Comparison of ENCODE assay signal across 9 mouse cellular contexts in genomic region chr8:93843858-93844502, GRCm38 (mm10). TPM values are rescaled to one million over a fixed set of nuclear protein-coding genes. Genes with fewer than 3 reads are reported as not detected.
A peak's percentile ranks its signal among the peaks of the same experiment; 100 is the strongest.
DNase-seq lines count a peak whose midpoint lies in the region; ATAC-seq and TF ChIP-seq lines count a peak whose summit lies in the region.
"Had no signal": no experiment of that assay in that cellular context is flagged by ENCODE, and none has a peak within 500 bp of the region (broad histone marks: within the 10 kb centered on the region; RNA-seq: fewer than 3 reads in every experiment).

No protein-coding gene starts in this region.

- no peak for TF ChIP-seq EP300 in CH12.LX (IDR thresholded peaks at IDR 0.05; ENCODE audit: low read length)

- H3K27ac ChIP-seq in kidney, embryonic 16.5 days (ENCODE audit: low read length), result no peak overlapping the region
- H3K27ac ChIP-seq in CH12.LX (ENCODE audit: insufficient read depth, low read depth), result no peak overlapping the region
- H3K27ac ChIP-seq in intestine, embryonic 15.5 days, result no peak overlapping the region
- H3K27ac ChIP-seq: neural tube, embryonic 12.5 days had no signal

- no peak for TF ChIP-seq POLR2A in CH12.LX (IDR thresholded peaks at IDR 0.05; ENCODE audit: low read depth, low read length)

- no peaks in the 10 kb centered on the region for H3K79me2 ChIP-seq in CH12.LX (replicated peaks; ENCODE audit: control insufficient read depth, extremely low read depth, insufficient read depth, poor library complexity, severe bottlenecking)

- no peaks in the 10 kb centered on the region for H3K36me3 ChIP-seq in kidney, embryonic 16.5 days (ENCODE audit: insufficient read depth, low read length)
- H3K36me3 ChIP-seq in CH12.LX (replicated peaks in 1 of 2; ENCODE audit: control insufficient read depth in 1 of 2, insufficient read depth in 1 of 2, low read length in 1 of 2), result peaks cover 0 to 9% of the 10 kb centered on the region in 2 experiments
- H3K36me3 ChIP-seq in intestine, embryonic 15.5 days, result no peaks in the 10 kb centered on the region
- H3K36me3 ChIP-seq: neural tube, embryonic 12.5 days had no signal

- no peak for DNase-seq in kidney, adult 8-10 months
- DNase-seq in CH12.LX (ENCODE audit: extremely low read depth), result peak; percentile 28
- DNase-seq in NIH3T3 (ENCODE audit: low read depth), result peak; percentile 30
- DNase-seq in spleen, postnatal 36 days (ENCODE audit: low spot score in 2 of 2), result no peak
- DNase-seq in thymus, postnatal 36 days, result no peak
- DNase-seq: thymus, adult 2 months had no signal

- TF ChIP-seq RAD21 in CH12.LX (IDR thresholded peaks at IDR 0.05; ENCODE audit: low read depth, low read length), result peak; percentile 79

- no peaks in the 10 kb centered on the region for H3K9me3 ChIP-seq in kidney, embryonic 16.5 days (ENCODE audit: low read length)
- no peaks in the 10 kb centered on the region for H3K9me3 ChIP-seq in CH12.LX (replicated peaks; ENCODE audit: low read length)
- H3K9me3 ChIP-seq in intestine, embryonic 15.5 days, result no peaks in the 10 kb centered on the region
- H3K9me3 ChIP-seq: neural tube, embryonic 12.5 days had no signal

- WGBS in kidney, embryonic 16.5 days, result 36% methylated on average over 12 of the region's 12 CpGs
- 32% methylated on average over 12 of the region's 12 CpGs for WGBS in intestine, embryonic 15.5 days

- H3K4me3 ChIP-seq in kidney, embryonic 16.5 days (ENCODE audit: low read length), result no peak overlapping the region
- H3K4me3 ChIP-seq in CH12.LX (replicated peaks in 1 of 3; ENCODE audit: low read depth in 2 of 3, low read length in 2 of 3, poor library complexity in 1 of 3), result no peak overlapping the region
- H3K4me3 ChIP-seq in intestine, embryonic 15.5 days (replicated peaks), result no peak overlapping the region
- H3K4me3 ChIP-seq: neural tube, embryonic 12.5 days had no signal

- H3K4me2 ChIP-seq in kidney, embryonic 16.5 days (replicated peaks; ENCODE audit: low read depth, low read length), result no peak overlapping the region
- H3K4me2 ChIP-seq in CH12.LX (ENCODE audit: insufficient read depth, low read depth, poor library complexity, severe bottlenecking), result no peak overlapping the region
- H3K4me2 ChIP-seq in intestine, embryonic 15.5 days (replicated peaks), result no peak overlapping the region
- H3K4me2 ChIP-seq: neural tube, embryonic 12.5 days had no signal

- H3K4me1 ChIP-seq in kidney, embryonic 16.5 days (ENCODE audit: insufficient read depth, low read length), result peaks cover 8% of the 10 kb centered on the region; the same call in 1 of the 2 replicates
- H3K4me1 ChIP-seq in CH12.LX (ENCODE audit: control insufficient read depth in 1 of 2, insufficient read depth in 2 of 2), result peaks cover 8 to 57% of the 10 kb centered on the region in 2 experiments
- H3K4me1 ChIP-seq in intestine, embryonic 15.5 days (replicated peaks), result peaks cover 9% of the 10 kb centered on the region; the same call in 1 of the 2 replicates

- no peak overlapping the region for H3K9ac ChIP-seq in kidney, embryonic 16.5 days (replicated peaks; ENCODE audit: low read length)
- no peak overlapping the region for H3K9ac ChIP-seq in CH12.LX (ENCODE audit: insufficient read depth, low read depth)
- H3K9ac ChIP-seq in intestine, embryonic 15.5 days, result no peak overlapping the region
- H3K9ac ChIP-seq: neural tube, embryonic 12.5 days had no signal

- no peaks in the 10 kb centered on the region for H3K27me3 ChIP-seq in kidney, embryonic 16.5 days (ENCODE audit: insufficient read depth, low read length)
- no peaks in the 10 kb centered on the region for H3K27me3 ChIP-seq in CH12.LX (replicated peaks)
- H3K27me3 ChIP-seq in intestine, embryonic 15.5 days (replicated peaks), result no peaks in the 10 kb centered on the region
- H3K27me3 ChIP-seq: neural tube, embryonic 12.5 days had no signal

- peak; percentile 52; the same call in 1 of the 2 replicates for ATAC-seq in kidney, embryonic 16.5 days (ENCODE audit: low FRiP score, low TSS enrichment)
- peak; percentile 56; the same call in 1 of the 2 replicates for ATAC-seq in intestine, embryonic 15.5 days

- peak; percentile 25 to 72; a peak in 2 of 4 replicates for TF ChIP-seq CTCF in CH12.LX (conservative IDR thresholded peaks at IDR 0.05 in 1 of 2, IDR thresholded peaks at IDR 0.05 in 1 of 2; ENCODE audit: low read depth in 2 of 2, low read length in 2 of 2)

- in situ Hi-C loops in CH12.LX (cut with MboI; ENCODE audit: low pct_ligation_motif_present, low pct_unique_long_range_greater_than_20kb, low sequenced_read_pairs), result loop anchor here (10.0 kb wide), 2 partner anchors 179 to 249 kb away; no protein-coding TSS in a partner anchor

- dilution Hi-C loops in CH12.LX (cut with MboI; ENCODE audit: extremely low pct_ligation_motif_present, extremely low pct_unique_long_range_greater_than_20kb, low sequenced_read_pairs), result no loop called here

TF ChIP-seq in CH12.LX, 34 proteins besides CTCF, POLR2A, EP300 and RAD21:
- no peak for TF ChIP-seq IRF4 (IDR thresholded peaks at IDR 0.05; ENCODE audit: low read depth, low read length)
- TF ChIP-seq ZC3H11A (IDR thresholded peaks at IDR 0.05; ENCODE audit: low read depth, low read length), result peak; percentile 10; the same call in 1 of the 2 replicates
- TF ChIP-seq TCF12 (IDR thresholded peaks at IDR 0.05; ENCODE audit: low read depth, low read length), result peak; percentile 16; the same call in 1 of the 2 replicates
- TF ChIP-seq ELF1 (IDR thresholded peaks at IDR 0.05; ENCODE audit: low read depth, low read length), result no peak
- TF ChIP-seq GABPA (IDR thresholded peaks at IDR 0.05; ENCODE audit: insufficient replicate concordance, low read depth, low read length), result no peak
- TF ChIP-seq SMC3 (IDR thresholded peaks at IDR 0.05; ENCODE audit: low read depth, low read length), result peak; percentile 68

RNA-seq across cellular contexts. Expression of gene Gnao1, which starts 34.2 kb away (rescaled TPM):
- 2.8 and 3.3 TPM in 2 replicates for polyA plus RNA-seq in kidney, embryonic 16.5 days (2015; fragmentation: Nextera tagmentation; extraction: Ambion mirVana)
- total RNA-seq in CH12.LX (2012; rRNA removed) (2.0 and 3.5 TPM in 2 replicates), CH12.LX (2014; rRNA removed) (0.89 and 1.1 TPM in 2 replicates)
- 10.6 and 13.5 TPM in 2 replicates for polyA plus RNA-seq in CH12.LX (2012; ENCODE audit: insufficient read length, low read depth)
- polyA plus RNA-seq in intestine, embryonic 15.5 days (2015; fragmentation: Nextera tagmentation; extraction: Ambion mirVana), result 13.8 TPM in 2 replicates

Comparison
In these comparisons a context has a peak if more than half of its experiments do, and no peak if none do; other contexts are left out.
1. DNase-seq: peak in CH12.LX (single experiment) and NIH3T3 (single experiment); none in kidney, adult 8-10 months (0 of 2), spleen, postnatal 36 days (0 of 2) and thymus, postnatal 36 days (0 of 2).